Mouse (Mus musculus): ENCODE measurements at regions not wholly inside any gene's neighbourhood (a gene's known extent, or its start where the extent isn't known, plus 50 kb on each side); places are given as distances from the start of the nearest gene placed in this dataset.

DNA sequence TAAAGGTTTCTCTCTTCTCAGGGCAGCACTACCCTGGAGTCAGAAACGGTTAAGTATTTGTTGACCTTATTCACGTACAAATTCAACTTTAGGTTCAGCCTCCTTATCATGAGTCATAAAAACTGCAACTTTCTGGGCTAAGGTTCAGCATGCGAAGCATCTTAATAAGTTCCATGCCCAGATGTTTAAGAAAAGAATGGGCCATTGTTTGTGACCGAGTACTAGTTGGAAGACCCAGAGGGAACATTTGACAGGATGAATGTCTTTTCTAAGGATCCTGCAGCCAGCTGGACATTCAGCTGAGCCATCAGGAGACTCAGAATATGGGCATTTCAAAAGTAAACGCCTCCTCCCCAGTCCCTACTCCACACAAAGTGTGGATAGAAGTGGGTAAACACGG lies 183.5 kb upstream of the Lrig3 start:
- Histone ChIP-seq H3K36me3 (ENCODE audit: control insufficient read depth, insufficient read depth, low read length) (no peaks in the 10 kb centered on the region), H3K4me3 (ENCODE audit: low read depth, low read length) (no peak overlapping the region), H3K4me2 (no peak overlapping the region), H3K4me1 (ENCODE audit: control insufficient read depth, insufficient read depth, low read length) (peaks cover 17% of the 10 kb centered on the region), H3K9ac (ENCODE audit: low read length) (no peak overlapping the region), H3K27ac (ENCODE audit: low read depth, low read length) (no peak overlapping the region), H3K9me3 (ENCODE audit: control insufficient read depth, low read length) (no peaks in the 10 kb centered on the region), H3K27me3 (ENCODE audit: control insufficient read depth, insufficient read depth, low read length) (no peaks in the 10 kb centered on the region)
- DNase-seq (ENCODE audit: low spot score, missing footprints) = no peak
- no peak for ATAC-seq (ENCODE audit: low FRiP score)
- 66% methylated on average over 6 of the region's 6 CpGs for WGBS

DNA sequence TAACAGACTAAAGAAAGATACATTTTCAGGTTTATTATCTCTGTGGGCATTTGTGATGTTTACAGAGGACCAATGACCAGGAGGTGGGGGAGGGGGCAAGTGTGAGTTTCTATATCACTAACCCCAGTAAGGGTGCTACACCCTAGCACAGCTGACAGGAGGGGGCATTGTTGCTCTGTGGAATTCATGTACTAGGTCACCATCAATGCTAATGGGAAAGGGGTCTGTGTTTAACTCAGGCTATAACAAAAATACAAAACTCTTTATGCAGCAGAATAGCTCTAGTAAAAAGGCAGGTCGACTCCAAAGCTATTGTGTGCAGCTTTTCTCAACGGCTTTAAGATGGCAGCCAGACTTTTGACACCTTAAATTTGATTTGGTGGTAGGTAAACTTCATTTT lies 181.1 kb upstream of the Lrig3 start:
- H3K4me2 ChIP-seq = no peak overlapping the region
- no peaks in the 10 kb centered on the region for H3K27me3 ChIP-seq (ENCODE audit: control insufficient read depth, insufficient read depth, low read length)
- no peak overlapping the region for H3K9ac ChIP-seq (ENCODE audit: low read length)
- H3K27ac ChIP-seq (ENCODE audit: low read depth, low read length) = no peak overlapping the region
- no peaks in the 10 kb centered on the region for H3K9me3 ChIP-seq (ENCODE audit: control insufficient read depth, low read length)
- no peaks in the 10 kb centered on the region for H3K36me3 ChIP-seq (ENCODE audit: control insufficient read depth, insufficient read depth, low read length)
- ATAC-seq (ENCODE audit: low FRiP score) (peak; percentile 54; the same call in 1 of the 2 replicates), DNase-seq (ENCODE audit: low spot score, missing footprints) (no peak)
- WGBS = 31% methylated on average over 2 of the region's 2 CpGs
- H3K4me1 ChIP-seq (ENCODE audit: control insufficient read depth, insufficient read depth, low read length) = peaks cover 21% of the 10 kb centered on the region
- H3K4me3 ChIP-seq (ENCODE audit: low read depth, low read length) = no peak overlapping the region

DNA sequence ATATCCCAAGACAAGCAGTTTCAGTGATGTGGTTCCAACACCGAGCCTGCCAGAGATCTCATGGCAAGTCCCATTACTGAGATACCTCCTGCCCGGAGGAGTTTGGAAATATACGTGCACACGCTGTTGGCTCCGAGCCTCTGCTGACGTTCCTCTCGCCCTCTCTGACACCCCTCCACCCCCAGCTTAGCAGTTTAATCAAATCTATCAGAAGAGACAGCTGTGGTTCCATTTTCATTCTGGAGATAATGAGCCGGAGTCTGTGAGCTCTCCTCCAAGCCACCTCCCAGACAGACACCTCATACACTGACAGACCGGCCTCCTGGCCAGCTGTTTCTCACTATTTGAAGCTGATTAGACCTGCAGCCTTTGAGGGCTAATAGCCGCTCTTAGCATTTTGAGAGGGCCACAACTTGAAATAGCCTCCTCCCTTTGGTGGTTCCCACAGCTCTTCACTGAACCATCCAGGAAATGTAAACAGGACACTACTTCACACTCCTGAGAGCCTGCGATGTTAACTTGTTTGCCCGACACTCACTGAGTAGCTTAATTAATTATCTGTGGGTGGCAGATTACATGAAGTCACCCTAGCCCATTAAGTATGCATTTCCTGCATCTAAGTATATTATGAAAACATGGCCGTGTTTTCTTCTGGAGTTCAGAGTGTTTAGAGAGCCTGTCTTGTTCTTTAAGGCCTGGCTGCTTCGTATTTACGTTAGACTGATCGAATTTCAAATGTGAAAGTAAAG lies 180.3 kb upstream of the Lrig3 start:
- Histone ChIP-seq H3K9ac (ENCODE audit: low read length) (0 out of 2 replicates have a peak overlapping the region, but pooled peaks have one; percentile 13), H3K27me3 (ENCODE audit: control insufficient read depth, insufficient read depth, low read length) (no peaks in the 10 kb centered on the region), H3K27ac (ENCODE audit: low read depth, low read length) (peak overlapping the region; percentile 25), H3K4me2 (peak overlapping the region; percentile 14; the same call in 1 of the 2 replicates), H3K4me3 (ENCODE audit: low read depth, low read length) (no peak overlapping the region), H3K9me3 (ENCODE audit: control insufficient read depth, low read length) (no peaks in the 10 kb centered on the region), H3K4me1 (ENCODE audit: control insufficient read depth, insufficient read depth, low read length) (peaks cover 21% of the 10 kb centered on the region), H3K36me3 (ENCODE audit: control insufficient read depth, insufficient read depth, low read length) (no peaks in the 10 kb centered on the region)
- DNase-seq (ENCODE audit: low spot score, missing footprints) = peak; percentile 88
- 13% methylated on average over 16 of the region's 16 CpGs for WGBS
- peak; percentile 38 for ATAC-seq (ENCODE audit: low FRiP score)

DNA sequence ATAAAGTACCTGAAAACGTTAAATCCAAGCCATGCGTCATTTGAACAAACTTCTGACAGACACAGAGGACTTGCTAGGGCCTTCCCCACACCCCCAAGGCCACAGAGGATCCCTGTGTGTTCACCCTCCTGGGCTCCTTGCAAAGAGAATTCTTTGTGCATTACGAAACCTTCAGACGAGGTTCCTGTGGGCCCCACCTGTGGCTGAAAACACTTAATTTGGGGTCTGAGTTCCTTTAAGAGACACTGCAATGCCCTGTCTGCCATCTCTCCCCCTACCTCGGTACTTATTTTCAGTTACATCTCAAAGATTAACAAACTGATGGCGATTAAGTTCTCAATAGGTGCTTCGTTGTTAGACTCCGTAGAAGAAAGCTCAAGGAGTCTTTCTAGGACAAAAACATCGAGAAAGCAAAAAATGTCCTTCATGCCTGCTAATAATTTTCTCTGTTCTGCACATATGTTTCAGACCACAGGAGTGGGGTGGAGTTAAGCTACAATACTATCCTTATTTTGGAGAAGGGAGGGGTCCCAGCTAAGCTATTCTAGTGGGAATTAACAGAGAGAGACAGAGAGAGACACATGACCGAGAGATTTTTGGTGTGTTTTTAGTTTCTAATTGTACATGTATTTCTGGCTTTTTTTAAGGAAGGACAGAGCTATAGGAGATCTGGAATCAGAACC lies 179.6 kb upstream of the Lrig3 start:
- Histone ChIP-seq H3K9me3 (ENCODE audit: control insufficient read depth, low read length) (no peaks in the 10 kb centered on the region), H3K27ac (ENCODE audit: low read depth, low read length) (peak overlapping the region; percentile 25), H3K36me3 (ENCODE audit: control insufficient read depth, insufficient read depth, low read length) (no peaks in the 10 kb centered on the region), H3K4me2 (peak overlapping the region; percentile 47), H3K4me3 (ENCODE audit: low read depth, low read length) (no peak overlapping the region; the same call in 1 of the 2 replicates), H3K27me3 (ENCODE audit: control insufficient read depth, insufficient read depth, low read length) (no peaks in the 10 kb centered on the region), H3K4me1 (ENCODE audit: control insufficient read depth, insufficient read depth, low read length) (peaks cover 21% of the 10 kb centered on the region), H3K9ac (ENCODE audit: low read length) (no peak overlapping the region; the same call in 1 of the 2 replicates)
- 7% methylated on average over 10 of the region's 10 CpGs for WGBS
- DNase-seq (ENCODE audit: low spot score, missing footprints) (peak; percentile 93), ATAC-seq (ENCODE audit: low FRiP score) (peak; percentile 48)

DNA sequence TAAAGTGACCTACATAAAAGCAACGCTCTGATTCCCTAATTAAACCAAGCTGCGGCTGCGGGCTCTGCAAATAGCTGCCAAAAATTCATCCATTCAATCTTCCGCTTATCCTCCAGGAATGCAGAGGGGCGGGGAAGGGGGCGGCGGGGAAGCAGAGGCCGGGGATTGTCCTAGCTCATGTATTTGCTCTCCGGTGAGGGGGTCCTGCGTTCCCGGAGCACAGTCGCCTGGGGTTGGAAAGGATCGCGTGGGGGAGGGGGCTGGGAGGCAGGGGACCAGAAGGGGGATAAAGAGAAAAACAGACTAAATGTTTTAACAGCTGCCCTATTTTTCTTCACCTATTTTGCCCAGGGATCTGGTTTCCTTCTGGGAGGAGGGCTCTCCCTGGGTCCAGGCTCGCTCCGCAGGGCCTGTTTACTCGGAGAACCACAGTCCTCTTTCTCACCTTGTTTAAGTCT lies 179.1 kb upstream of the Lrig3 start:
- H3K9ac ChIP-seq (ENCODE audit: low read length) = peak overlapping the region; percentile 54; the same call in 1 of the 2 replicates
- no peaks in the 10 kb centered on the region for H3K36me3 ChIP-seq (ENCODE audit: control insufficient read depth, insufficient read depth, low read length)
- H3K4me2 ChIP-seq = peak overlapping the region; percentile 47
- peak overlapping the region; percentile 70 for H3K27ac ChIP-seq (ENCODE audit: low read depth, low read length)
- peaks cover 21% of the 10 kb centered on the region for H3K4me1 ChIP-seq (ENCODE audit: control insufficient read depth, insufficient read depth, low read length)
- H3K9me3 ChIP-seq (ENCODE audit: control insufficient read depth, low read length) = no peaks in the 10 kb centered on the region
- H3K27me3 ChIP-seq (ENCODE audit: control insufficient read depth, insufficient read depth, low read length) = no peaks in the 10 kb centered on the region
- DNase-seq (ENCODE audit: low spot score, missing footprints) (peak; percentile 95), ATAC-seq (ENCODE audit: low FRiP score) (peak; percentile 91)
- H3K4me3 ChIP-seq (ENCODE audit: low read depth, low read length) = peak overlapping the region; percentile 10; the same call in 1 of the 2 replicates
- under 1% methylated on average over 17 of the region's 17 CpGs for WGBS

DNA sequence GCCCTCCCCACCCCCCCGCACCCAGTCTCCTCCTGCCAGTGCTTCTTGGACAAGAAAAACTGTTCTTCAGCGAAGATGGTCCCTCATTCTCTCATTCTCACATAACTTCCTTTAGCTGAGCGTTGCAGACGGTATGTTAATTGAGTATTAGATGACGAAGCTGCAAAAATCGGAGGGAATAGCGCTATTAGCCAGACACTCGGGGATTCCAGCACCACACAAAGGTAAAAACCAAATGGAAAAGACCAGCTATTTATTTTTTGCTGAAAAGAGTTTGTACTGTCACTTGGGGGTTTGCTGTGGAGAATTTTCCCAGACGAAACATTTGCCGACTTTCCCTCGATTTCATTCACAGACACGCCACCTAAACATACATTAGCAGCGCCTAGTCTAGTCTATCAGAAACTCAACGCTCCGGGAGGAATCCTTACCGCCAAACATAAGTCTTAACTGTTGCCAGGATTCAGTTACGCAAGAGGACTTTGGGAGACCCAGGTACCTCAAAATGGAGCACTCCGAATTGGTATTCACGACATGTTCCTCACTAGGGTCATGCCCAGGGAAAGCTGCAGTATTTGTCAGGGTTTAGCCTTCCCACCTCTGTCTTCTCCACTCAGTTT lies 178.4 kb upstream of the Lrig3 start:
- H3K36me3 ChIP-seq (ENCODE audit: control insufficient read depth, insufficient read depth, low read length) = no peaks in the 10 kb centered on the region
- H3K9me3 ChIP-seq (ENCODE audit: control insufficient read depth, low read length) = no peaks in the 10 kb centered on the region
- 39% methylated on average over 19 of the region's 19 CpGs for WGBS
- H3K4me3 ChIP-seq (ENCODE audit: low read depth, low read length) = peak overlapping the region; percentile 10; the same call in 1 of the 2 replicates
- DNase-seq (ENCODE audit: low spot score, missing footprints) (peak; percentile 93), ATAC-seq (ENCODE audit: low FRiP score) (peak; percentile 25)
- no peaks in the 10 kb centered on the region for H3K27me3 ChIP-seq (ENCODE audit: control insufficient read depth, insufficient read depth, low read length)
- H3K9ac ChIP-seq (ENCODE audit: low read length) = peak overlapping the region; percentile 54; the same call in 1 of the 2 replicates
- H3K27ac ChIP-seq (ENCODE audit: low read depth, low read length) = peak overlapping the region; percentile 70; the same call in 1 of the 2 replicates
- peak overlapping the region; percentile 47 for H3K4me2 ChIP-seq
- H3K4me1 ChIP-seq (ENCODE audit: control insufficient read depth, insufficient read depth, low read length) = peaks cover 21% of the 10 kb centered on the region

DNA sequence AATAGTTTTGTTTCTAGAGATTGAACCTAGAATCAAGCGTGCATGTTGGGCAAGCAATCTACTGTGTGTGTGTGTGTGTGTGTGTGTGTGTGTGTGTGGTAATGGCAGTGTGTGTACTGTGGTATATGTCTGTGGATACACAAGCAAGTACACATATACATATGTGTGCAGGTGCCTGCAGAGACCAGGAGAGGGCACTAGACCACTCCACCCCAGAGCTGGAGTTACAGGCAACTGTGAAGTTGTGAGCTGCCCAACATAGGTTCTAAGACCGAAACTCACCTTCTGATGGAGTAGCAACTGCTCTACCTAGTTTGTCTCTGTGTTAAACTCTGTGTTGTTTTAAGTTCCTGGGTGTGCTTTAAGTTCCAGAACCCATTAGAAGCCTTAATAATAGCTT lies 177.7 kb upstream of the Lrig3 start:
- Histone ChIP-seq H3K4me1 (ENCODE audit: control insufficient read depth, insufficient read depth, low read length) (peaks cover 21% of the 10 kb centered on the region), H3K9ac (ENCODE audit: low read length) (no peak overlapping the region), H3K36me3 (ENCODE audit: control insufficient read depth, insufficient read depth, low read length) (no peaks in the 10 kb centered on the region), H3K27me3 (ENCODE audit: control insufficient read depth, insufficient read depth, low read length) (no peaks in the 10 kb centered on the region), H3K4me2 (no peak overlapping the region), H3K9me3 (ENCODE audit: control insufficient read depth, low read length) (no peaks in the 10 kb centered on the region), H3K27ac (ENCODE audit: low read depth, low read length) (no peak overlapping the region), H3K4me3 (ENCODE audit: low read depth, low read length) (no peak overlapping the region)
- DNase-seq (ENCODE audit: low spot score, missing footprints) (peak; percentile 65), ATAC-seq (ENCODE audit: low FRiP score) (no peak)
- WGBS = 97% methylated on average over 2 of the region's 2 CpGs

DNA sequence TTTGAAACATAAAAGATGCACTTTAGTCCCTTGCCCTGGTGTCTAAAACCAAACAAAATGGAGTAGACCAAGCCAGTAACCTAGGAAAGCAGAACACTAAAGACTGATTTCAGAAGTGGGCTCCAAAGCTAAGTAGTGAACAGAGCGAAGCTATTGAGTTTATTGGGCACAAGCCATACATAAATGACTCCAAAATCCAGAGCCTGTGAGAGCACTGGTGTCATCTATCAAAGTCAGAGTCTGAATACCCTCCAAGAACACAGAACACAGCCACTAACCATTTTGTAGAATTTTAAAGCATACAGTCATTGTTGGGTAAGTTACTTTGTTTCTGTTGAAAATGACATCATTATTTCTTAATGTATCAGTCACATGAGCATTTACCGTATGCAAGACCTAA lies 175.0 kb upstream of the Lrig3 start:
- WGBS = 88% methylated on average over 2 of the region's 2 CpGs
- DNase-seq (ENCODE audit: low spot score, missing footprints) (no peak), ATAC-seq (ENCODE audit: low FRiP score) (no peak)
- no peak overlapping the region for H3K9ac ChIP-seq (ENCODE audit: low read length)
- no peak overlapping the region for H3K4me3 ChIP-seq (ENCODE audit: low read depth, low read length)
- H3K27ac ChIP-seq (ENCODE audit: low read depth, low read length) = no peak overlapping the region
- peaks cover 11% of the 10 kb centered on the region for H3K4me1 ChIP-seq (ENCODE audit: control insufficient read depth, insufficient read depth, low read length)
- H3K4me2 ChIP-seq = no peak overlapping the region
- no peaks in the 10 kb centered on the region for H3K9me3 ChIP-seq (ENCODE audit: control insufficient read depth, low read length)
- H3K36me3 ChIP-seq (ENCODE audit: control insufficient read depth, insufficient read depth, low read length) = no peaks in the 10 kb centered on the region
- H3K27me3 ChIP-seq (ENCODE audit: control insufficient read depth, insufficient read depth, low read length) = no peaks in the 10 kb centered on the region

Data from midbrain, embryonic 11.5 days (tissue).